Mouse (Mus musculus) ES-Bruce4 (cell line): Measurements from ENCODE around the gene Grin3a.

Experiments
- CTCF ChIP-seq: IDR thresholded peaks from one replicate; pipeline ENCODE4 v1.8.1; 2011; ENCODE audit warnings: low read depth, low read length
- EP300 ChIP-seq: IDR thresholded peaks from 2 replicates; pipeline ENCODE4 v1.6.1; 2011; ENCODE audit warnings: low read depth, low read length; ENCODE audit not compliant: insufficient read depth
- POLR2A ChIP-seq: IDR thresholded peaks from one replicate; pipeline ENCODE4 v1.8.1; 2011; ENCODE audit warnings: low read length; ENCODE audit not compliant: insufficient read depth

DNA sequence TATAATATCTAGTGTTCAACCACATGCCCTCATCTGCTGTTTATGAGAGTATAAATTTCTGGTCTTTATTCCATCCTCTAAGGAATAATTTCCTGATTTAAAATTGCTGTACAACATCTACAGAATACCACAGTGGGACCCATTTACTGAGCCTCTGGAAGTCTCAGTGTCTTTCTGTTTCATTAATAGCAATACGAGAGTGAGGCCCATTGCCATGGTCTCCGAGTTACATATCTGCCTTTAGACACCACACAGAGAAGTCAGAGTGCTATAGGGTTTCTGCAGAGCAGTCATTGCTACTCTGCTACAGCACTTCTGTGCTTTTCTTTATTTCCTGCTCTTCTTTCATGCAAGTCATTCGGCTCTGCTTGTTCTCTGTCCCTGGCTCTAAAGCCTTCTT is 116.2 kb downstream of the Grin3a start:
- no peak for TF ChIP-seq POLR2A
- no peak for TF ChIP-seq CTCF
- TF ChIP-seq EP300, result no peak
